Mouse (Mus musculus) kidney, adult 2 months (tissue): ENCODE results near the gene Tbc1d10a.

Experiments used
- CTCF ChIP-seq: fragments of 200-500 bp; conservative IDR thresholded peaks from 2 replicates; pipeline ENCODE4 v1.5.1; 2011; ENCODE audit warnings: low read depth, mild to moderate bottlenecking, control low read depth, low read length, moderate library complexity, mixed read lengths; ENCODE audit not compliant: insufficient read depth, insufficient read length
- POLR2A ChIP-seq: fragments of 200-500 bp; IDR thresholded peaks from one replicate; pipeline ENCODE4 v1.6.1; 2011; ENCODE audit warnings: low read depth, low read length, control low read depth

GRCm38 (mm10) chr11:4216248-4217000 lies 29.8 kb downstream of the Tbc1d10a start:
- TF ChIP-seq POLR2A (no peak), CTCF (no peak)
